Mouse (Mus musculus): Measurements from ENCODE around the gene Txn2.

- TF ChIP-seq CTCF (conservative IDR thresholded peaks at IDR 0.05; ENCODE audit: insufficient read depth, insufficient read length, low read depth, low read length) (no peak), POLR2A (IDR thresholded peaks at IDR 0.05; ENCODE audit: low read depth, low read length) (no peak)
These were observed 49.0 kb downstream of the Txn2 start for GRCm38 (mm10) chr15:77879756-77880155.
